Mouse (Mus musculus): ENCODE measurements at regions not wholly inside any gene's neighbourhood (a gene's known extent, or its start where the extent isn't known, plus 50 kb on each side); places are given as distances from the start of the nearest gene placed in this dataset.

DNA sequence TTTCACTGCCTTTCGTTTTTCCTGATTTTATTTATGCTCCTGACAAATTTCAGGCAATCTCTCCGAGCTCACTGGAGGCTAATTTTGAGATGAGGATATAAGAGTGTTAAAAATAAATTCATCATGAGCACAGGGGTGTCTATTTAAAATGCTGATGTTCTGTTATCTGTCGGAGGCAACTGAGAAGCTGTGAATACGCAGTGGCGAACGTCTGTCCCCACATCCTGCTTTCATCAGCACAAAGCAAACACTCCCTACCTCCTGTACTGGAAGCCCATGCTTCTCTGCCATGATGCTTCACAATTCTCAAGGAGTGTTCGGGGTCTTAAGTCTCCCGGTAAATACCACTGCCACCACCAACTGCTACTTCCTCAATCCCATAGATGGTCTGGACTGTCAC lies 526.9 kb downstream of the Pdcd6ip start:
- intact Hi-C loops (cut with DNase I) = no loop called here

DNA sequence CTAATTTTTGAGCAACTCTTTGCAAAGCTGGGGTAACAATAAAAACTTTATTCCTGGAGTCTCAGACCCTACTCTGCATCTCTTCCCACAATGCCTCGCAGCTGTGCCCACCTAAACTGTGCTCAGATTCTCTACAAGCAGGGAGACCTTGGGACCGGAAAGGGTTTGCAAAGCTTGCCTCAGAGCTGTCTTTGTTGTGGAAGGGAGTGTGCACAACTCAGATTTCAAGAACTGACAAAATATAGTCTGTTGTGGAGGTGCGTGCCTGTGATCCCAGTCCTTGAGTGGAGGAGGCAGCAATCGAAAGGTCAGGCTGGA lies 530.2 kb downstream of the Pdcd6ip start:
- intact Hi-C loops (cut with DNase I) = no loop called here

DNA sequence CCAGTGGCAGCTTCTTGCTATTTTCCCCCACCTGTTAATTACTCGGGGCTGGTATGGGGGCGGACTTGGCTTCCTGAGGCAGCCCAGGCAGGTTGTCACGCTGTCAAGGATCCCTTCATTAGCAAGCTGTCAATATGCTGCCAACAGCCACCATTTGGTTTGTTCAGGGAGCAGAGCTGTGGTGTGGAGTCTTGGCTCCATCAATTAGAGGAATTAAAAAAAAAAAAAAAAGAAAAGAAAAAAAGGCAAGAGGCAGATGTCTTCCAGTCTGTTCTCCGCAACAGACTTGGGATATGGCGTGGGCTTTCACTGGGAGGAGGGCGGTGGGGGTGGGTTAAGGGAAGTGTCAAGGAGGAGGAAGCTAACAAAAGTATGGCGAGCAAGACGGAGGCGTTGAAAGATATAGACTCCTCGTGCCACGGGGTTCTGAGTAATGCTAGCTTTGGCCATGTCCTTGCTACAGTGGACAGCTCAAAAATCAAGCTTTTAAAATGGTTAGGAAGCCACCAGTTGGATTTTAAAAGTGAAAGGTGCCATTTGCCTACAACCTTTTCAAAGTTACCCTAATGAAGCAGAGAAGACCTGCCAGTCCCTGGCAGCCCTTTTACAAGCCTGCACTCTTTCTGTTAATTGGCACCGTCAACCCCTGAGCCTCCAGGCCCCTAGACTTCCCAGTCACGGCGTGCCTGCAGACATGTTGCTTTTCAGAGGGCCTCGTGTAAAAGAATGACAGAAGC lies 530.7 kb downstream of the Pdcd6ip start:
- intact Hi-C loops (cut with DNase I) = no loop called here

DNA sequence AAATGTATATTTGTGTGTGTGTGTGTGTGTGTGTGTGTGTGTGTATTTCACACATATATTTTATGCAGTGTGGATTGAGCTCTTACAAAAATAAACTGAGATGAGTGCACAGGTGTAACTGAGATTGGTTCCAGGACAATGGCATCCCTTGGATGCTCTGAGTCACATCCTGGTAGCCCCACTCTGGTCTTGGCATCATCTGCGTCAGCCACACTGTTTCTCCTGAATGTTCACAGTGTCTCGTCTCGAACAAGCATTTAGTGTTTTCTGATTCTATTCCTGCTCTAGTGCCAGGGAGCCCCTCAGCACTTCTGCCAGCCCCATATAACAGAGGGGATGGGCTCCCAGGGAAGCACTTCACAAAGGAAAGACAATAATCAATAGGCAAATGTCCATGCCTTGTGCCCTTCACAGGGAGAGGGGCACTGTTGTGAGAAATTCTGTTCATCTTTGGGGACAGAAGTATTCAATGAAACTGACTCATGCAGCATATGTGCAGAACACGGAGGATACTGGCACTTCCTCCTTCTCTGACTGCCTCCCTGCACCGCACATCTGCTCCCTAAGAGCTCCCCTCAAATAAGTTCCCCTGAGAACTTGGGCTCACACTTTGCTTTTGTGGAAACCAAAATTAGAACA lies 536.2 kb downstream of the Pdcd6ip start:
- intact Hi-C loops (cut with DNase I) = no loop called here

DNA sequence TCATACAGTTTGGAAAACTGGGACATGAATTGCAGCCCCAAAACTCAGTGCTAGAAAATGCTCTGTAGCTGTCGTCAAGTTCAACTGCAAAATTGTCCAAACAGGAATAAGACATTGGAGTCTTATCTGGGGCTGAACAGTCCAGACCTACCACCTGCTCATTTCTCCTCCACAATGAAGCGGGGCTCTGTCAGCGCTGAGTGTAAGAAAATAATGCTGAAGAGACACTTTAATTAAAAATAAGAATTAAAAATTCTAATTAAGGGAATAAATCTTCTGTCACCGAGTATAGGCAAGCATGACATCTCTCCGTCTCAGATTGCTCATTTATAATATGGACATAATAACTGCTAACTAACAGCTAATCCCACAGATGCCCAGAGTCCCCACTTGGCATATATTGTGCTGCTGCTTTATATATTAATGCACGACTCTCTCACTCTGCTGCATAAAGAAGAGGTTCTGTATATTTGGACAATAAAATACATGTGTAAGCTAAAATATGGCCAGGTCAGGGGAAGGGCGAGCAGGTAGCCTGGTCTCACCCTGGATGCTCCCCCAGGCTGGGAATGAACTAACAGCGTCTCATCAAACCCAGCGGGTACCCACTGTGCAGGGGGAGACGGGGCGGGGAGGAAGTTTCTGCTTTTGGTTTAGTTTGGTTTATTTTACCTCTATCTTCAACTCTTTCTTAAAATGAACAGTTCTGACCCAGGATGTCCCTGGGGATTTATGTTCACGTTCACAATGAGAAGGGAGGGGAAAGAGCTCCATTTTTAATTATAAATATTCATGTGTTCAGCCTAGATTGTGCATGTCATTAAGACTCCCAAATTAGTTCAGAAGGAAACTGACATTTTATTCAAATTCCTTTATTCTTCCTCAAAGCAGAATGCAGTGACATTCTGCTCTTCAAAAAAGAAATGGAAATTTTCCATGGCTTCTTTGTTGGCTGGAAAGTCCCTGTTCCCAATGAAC lies 544.9 kb downstream of the Pdcd6ip start:
- intact Hi-C loops (cut with DNase I) = no loop called here

DNA sequence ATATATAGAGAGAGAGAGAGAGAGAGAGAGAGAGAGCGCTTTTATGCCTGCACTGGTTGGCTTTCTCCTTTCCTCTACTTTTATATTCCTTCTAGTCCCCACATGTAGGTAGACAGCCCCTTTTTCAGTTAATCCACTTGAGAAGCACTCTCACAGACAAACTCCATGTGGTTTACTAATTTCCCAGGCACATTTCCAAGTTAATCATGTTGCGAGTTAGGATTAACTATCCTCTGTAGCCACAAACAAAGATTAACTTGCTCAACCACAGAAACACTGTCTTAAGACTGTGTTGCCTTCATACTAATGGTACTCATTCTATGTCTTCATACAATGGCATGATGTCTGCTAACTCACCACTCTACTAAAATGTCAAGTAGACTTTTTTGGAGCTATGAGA lies 548.0 kb downstream of the Pdcd6ip start:
- intact Hi-C loops (cut with DNase I) = no loop called here

DNA sequence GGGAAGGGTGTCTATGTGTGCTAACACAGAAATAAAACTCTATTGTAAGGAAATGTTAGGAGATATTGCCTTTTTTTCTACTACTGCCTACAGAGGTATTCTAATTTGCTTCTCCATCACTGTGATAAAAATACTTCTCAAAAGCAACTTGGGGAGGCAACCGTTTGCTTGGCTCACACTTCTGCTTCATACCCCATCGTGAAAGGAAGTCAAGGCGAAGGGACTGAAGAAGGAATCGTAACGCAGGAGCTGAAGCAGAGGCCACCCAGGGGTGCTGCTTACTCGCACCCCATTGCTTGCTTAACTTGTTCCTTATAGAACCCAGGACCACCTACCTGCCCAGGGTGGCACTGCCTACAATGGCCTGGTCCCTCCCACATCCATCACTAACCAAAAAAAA lies 550.0 kb downstream of the Pdcd6ip start:
- intact Hi-C loops (cut with DNase I) = no loop called here

DNA sequence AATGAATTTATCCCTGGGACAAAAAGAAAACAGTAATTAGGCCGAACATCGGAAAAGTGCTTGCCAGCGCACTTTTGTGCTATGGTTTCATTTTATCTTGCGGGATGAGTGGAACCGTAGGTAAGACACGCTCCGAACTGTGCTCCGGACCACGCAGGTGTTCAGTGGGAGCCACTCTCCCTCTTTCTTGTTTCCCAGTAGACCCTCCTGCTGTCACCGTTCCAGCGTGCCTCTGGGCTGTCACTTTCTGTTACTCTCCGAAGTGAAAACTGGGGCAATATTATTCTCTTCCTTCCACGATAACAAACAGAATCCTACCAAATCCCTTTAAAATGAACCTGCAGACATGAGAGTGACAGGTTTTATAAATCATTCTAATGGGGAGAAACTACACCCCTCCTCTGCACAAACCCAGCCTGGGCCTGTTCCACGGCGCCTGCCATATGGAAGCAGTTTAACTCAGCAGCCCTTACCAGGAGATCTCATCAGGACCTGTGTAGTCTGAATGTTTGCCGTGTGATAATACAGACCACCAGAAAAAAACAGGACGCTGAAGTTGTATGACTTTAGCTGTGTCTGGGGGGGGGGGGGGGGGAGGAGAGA lies 550.5 kb downstream of the Pdcd6ip start:
- intact Hi-C loops (cut with DNase I) = no loop called here

DNA sequence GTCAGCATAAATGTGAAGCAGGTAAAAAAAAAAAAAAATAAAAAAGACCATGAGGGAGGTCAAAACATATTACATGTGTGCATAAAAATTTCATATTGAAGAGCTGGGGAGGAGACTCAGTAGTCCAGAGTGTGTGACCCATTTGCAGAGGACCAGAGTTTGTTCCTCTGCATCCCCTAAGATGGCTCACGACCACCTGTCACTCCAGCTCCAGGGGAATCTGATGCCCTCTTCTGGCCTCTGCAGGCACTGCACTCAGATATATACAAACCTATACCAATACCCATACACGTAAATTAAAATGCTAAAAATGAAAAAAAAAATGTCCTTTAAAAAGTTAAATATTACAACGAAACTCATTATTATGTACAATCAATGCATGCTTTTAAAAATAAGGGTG lies 551.4 kb downstream of the Pdcd6ip start:
- intact Hi-C loops (cut with DNase I) = no loop called here

DNA sequence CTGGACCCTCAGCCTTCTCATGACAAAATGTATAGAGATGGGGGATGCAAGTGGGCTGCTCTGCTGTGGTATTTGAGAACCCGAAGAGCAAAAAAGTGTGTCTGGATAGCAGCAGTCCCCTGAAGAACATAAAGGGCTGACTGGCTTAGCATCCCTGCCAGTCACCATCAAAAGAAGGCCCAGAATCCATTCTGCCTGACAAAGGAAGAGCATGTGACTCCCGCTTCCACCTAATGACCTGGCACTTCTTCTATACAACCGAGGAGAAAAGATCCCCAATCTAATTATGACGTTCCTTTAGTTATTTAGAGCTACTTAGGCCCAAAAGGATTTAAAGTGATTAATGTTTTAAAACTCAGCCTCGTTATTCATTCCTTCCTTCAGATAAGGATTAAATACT lies 559.0 kb downstream of the Pdcd6ip start:
- intact Hi-C loops (cut with DNase I) = no loop called here

DNA sequence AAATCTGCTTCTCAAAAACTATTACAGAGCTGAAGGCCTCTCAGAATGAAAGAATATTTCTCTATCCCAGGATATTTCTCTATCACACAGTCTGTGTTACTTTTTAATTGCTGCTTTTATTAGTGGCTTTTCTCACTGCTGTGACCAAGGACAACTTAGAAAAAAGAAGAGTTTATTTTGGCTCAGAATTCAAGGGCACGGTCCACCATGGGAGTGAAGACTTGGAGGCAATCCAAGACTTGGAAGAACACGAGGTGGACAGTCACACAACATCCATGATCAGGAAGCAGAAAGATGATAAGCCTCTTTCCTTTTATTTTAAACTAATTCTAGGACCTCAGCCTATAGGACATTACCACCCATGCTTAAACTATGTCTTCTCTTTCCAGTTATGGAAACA lies 561.5 kb downstream of the Pdcd6ip start:
- intact Hi-C loops (cut with DNase I) = no loop called here

DNA sequence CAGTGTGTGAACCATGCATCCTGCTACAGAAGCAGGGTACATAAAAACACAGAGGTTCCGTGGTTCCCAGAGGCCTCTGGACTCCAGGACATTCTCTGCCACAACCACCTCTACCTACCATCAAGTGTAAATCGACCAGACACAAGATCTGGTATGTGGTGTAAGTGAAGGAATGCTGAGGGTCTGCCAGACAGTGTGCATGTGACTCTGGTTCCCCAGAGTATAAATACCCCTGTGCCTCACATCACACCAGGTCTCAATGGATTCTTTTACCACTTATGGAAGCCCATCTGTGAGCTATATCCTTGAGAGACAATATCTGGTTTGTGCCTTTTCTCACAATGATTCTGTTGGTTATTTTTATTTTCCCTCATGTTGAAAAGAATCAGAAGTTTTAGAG lies 563.0 kb downstream of the Pdcd6ip start:
- intact Hi-C loops (cut with DNase I) = no loop called here

DNA sequence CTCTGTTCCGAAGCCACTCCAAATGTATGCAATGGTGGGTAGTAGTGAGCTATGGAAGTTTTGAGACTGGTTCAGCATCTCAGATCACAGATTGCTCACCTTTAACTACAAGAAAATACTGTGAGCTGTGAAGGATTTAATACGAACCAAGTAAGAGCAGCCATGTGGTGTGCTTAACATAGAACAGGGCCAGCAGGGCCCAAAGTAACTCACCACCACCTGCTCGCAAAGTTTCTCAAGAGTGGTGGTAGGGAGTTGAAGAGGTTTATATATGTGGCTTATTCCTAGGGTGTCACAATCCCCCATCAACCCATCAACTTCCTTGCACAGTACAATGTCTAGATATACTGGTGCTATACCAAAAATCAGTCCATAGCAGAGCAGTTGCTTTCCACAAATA lies 573.4 kb downstream of the Pdcd6ip start:
- intact Hi-C loops (cut with DNase I) = no loop called here

DNA sequence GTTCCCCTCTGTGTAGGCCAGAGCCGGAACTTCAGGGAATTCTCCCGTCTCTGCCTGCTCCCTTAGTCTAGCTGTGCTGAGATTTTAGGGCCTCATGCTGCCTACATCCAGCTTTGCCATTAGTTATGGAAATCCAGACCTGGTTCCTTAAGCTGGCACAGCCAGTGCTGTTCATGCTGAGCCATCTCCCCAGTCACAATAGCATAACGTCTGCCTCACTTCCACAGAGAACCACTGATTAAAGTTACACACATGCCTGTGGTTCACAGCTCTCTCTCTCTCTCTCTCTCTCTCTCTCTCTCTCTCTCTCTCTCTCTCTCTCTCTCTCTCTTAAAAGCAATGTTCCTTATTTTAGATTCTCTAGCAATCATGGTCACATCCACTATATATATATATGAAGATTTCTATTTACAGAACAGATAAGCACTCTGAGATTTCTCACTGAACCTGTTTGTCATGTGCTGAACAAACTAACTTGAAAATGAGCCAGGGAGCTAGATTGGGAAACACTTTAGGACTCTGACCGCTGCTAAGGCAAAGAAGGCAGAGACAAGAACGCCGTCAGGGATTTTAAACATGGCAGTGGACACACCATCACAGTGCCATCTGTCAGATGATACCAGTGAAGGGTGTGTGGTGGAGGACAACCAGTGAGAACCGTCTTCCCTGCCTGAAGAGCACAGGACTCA lies 584.9 kb downstream of the Pdcd6ip start:
- intact Hi-C loops (cut with DNase I) = no loop called here

DNA sequence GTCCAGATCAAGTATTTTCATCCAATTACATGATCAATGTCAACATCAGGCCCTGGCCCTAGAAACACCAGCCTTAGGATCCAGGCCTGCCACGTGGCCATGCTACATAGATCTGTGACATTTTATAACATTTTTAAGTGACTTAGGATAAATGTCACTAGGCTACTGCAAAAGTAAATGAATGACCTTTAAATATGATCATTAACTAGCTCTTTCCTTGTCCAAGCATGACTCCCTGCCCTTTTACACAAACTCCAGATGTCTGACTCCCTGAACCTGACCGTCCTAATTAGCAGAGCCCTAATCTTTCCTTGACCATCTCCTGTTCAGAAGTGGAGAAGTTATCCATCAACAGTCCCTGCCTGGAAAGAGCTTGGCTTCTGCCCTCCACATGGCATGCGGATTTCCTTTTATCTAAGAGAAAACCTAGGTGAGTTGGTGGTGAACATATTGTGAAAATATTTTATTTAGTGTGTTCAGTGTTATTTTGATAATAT lies 585.8 kb downstream of the Pdcd6ip start:
- intact Hi-C loops (cut with DNase I) = no loop called here

DNA sequence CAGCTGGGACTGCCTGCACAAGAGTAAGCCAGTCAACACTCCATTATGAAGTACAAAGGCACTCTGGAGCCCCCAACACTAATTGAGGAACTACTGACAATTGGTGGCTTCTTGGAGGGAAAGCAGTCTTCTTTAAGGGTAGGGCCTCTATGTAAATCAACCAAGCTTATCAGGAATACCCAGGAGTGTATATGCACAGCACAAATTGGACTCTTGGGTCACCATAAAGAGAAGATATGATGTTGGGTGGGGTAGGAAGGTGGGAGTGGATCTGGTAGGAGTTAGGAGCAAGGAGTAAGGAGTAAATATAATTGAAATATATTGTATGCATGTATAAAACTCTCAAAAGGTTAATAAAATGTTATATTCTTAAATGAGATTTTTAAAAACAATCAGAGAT lies 587.7 kb downstream of the Pdcd6ip start:
- intact Hi-C loops (cut with DNase I) = no loop called here

DNA sequence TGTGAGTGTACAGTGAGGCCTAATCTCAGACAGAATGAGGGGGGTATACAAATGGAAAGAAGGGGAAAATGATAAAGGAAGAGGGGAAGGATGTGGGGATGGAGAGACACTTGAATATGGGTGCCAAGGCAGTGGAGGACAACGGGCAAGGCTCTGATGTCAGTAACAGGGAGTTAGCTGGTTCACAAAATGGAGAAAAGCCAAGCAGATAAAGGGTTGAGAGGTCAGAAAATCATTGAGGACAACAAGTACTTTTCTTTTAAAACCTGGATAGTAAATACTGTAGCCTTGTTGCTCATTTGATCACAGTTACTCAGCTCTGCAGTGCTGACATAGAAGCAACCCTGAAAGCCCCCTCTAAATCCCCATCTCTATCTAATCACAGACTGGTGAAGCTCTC lies 588.3 kb downstream of the Pdcd6ip start:
- intact Hi-C loops (cut with DNase I) = no loop called here

DNA sequence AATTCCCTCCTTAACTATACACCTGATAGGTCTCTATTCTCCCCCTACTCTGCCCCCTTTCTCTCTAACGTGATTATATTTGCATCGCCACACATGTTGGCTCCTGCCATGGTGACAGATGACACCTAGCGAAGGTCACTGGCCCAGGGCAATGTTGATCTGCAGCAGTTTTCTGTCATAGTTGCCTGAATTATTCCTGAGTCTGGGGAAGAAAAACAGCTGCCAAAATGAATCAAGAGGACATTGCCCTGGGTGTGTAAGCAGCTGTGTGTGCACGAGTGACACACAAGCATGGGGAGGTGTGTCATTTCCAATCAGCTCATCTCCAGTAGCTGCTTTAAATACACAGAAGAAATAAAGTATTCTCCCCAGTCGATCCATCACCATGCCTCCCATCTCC lies 592.5 kb downstream of the Pdcd6ip start:
- intact Hi-C loops (cut with DNase I) = no loop called here

DNA sequence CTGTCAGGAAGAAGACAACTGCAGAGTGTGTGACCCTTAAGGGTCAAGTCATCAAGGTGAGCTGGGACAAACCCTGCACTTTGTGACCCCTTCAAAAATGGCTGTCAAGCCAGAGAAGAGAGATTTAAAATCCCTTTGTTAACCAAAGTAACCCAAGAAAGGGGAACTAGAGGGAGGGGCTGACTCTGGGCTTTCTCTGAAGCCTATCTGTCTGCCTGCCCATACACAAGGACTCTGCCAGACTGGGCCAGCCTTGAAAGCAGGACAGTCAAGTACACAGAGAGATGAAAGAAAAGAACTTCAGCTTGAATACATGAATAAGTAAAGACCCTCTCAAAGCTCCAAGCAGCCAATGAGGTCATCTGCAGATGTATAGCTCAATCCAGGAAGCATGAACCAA lies 595.3 kb downstream of the Pdcd6ip start:
- intact Hi-C loops (cut with DNase I) = no loop called here

DNA sequence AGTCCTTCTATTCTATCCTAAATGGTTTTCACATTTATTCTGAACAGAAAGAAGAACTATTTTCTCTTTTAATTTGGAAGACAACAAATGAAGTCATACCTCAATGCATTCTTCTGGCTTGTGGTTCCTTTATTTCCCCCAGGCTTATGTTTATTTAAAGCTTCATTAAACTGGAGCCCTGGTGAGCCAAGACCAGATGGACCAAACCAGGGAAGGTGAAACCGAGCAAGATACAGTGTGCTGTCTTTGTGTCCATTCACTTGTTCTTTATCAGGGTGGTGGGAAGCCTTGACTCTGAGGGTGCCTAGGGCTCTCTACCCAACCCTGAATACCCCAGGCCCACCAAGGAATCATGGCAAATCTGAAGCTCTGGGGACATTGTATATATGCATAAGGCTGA lies 606.3 kb downstream of the Pdcd6ip start:
- intact Hi-C loops (cut with DNase I) = no loop called here

DNA sequence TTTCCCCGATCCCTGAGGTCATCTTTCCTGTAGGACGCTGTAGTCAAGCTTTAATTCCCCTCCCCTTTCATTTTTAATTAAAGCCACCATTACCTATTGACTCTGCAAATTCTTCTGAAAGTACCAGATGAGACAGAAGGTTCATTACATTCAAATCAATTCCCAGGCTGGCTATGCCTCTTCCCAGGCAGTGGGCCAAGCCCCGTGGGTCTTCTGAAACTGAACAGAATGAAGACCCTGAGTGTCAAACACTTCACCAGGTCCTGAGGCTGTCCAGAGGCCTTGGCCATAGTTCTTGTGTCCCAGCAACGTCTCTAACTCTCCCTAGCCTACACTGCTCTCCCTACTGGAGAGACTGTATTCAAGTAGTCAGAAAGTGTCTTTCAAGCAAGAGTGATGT lies 607.4 kb downstream of the Pdcd6ip start:
- intact Hi-C loops (cut with DNase I) = no loop called here

Data from adrenal gland (tissue).